Mouse (Mus musculus) bone marrow macrophage, adult 2 months (primary cell): ENCODE results near the gene Gm20388. TPM values are rescaled to one million over a fixed set of nuclear protein-coding genes. Genes with fewer than 3 reads are reported as not detected.

Experiments used
- H3K27ac ChIP-seq: 2 replicates; pipeline ENCODE4 v1.5.1; 2012; ENCODE audit warnings: low read depth, low read length; ENCODE audit not compliant: insufficient read depth
- H3K4me1 ChIP-seq: 2 replicates; pipeline ENCODE4 v1.6.1; 2012; ENCODE audit warnings: low read length; ENCODE audit not compliant: control insufficient read depth, insufficient read depth
- H3K4me3 ChIP-seq: 2 replicates; pipeline ENCODE4 v1.5.1; 2012; ENCODE audit warnings: mild to moderate bottlenecking, low read length, moderate library complexity; ENCODE audit not compliant: insufficient read depth
- CTCF ChIP-seq: IDR thresholded peaks from 2 replicates; pipeline ENCODE4 v1.5.1; 2012; ENCODE audit warnings: low read depth, mild to moderate bottlenecking, low read length, moderate library complexity
- POLR2A ChIP-seq: IDR thresholded peaks from 2 replicates; pipeline ENCODE4 v1.6.1; 2012; ENCODE audit warnings: mild to moderate bottlenecking, low read depth, low read length, borderline replicate concordance
- polyA plus RNA-seq: library from polyadenylated mRNA; stranded (reverse); fragments of >200 nt; gene quantifications from 2 replicates; pipeline ENCODE4 v1.2.4, GENCODE M21; 2012; ENCODE audit not compliant: missing spikeins, insufficient read depth, insufficient read length

Gm20388 gene
- polyA plus RNA-seq, 1 experiment, result 32.7 TPM

DNA sequence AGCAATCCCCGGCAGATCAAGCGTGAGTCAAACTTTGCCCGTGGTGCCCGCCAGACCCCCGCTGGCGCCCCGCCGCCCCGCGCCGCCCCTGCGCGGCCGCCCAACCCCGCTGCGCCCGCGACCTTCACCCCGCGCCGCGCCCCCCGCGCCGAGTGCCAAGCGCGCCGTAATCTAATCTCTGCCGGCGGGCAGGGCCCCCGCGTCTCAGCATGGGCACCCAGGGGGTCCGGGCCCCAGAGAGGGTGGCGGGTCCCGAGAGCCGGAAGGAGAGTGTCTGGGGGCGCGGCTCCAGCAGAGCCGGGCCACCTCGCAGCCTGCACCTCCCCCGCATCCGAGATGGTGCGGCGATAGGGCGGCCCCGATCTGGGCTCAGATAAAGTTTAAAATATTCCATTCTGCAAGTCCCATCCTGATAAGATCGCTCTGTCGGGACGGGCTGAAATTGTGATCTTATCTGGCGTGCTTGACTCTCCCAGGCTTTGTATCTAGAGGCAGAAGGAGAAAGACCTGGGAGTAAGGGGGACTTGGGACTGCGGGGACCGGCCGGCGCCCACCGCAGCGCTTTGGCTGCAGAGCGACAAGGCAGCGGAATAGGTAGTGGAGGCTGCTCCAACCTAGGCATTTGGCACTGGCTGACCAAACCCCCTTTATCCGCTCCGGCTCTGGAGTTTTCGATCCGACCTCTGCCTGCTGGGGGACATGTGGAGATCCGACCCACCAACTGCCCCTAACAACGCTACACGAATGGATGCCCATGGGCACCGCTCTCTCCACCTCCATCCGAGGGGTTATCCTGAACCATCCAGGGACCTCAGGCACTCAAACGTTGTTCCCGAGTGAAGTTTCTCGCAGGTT lies 2372.1 kb downstream of the Gm20388 start:
- peaks cover 13% of the 10 kb centered on the region for H3K4me1 ChIP-seq
- peak overlapping the region; percentile 61 for H3K4me3 ChIP-seq
- TF ChIP-seq CTCF, result no peak
- TF ChIP-seq POLR2A, result no peak
- no peak overlapping the region for H3K27ac ChIP-seq

DNA sequence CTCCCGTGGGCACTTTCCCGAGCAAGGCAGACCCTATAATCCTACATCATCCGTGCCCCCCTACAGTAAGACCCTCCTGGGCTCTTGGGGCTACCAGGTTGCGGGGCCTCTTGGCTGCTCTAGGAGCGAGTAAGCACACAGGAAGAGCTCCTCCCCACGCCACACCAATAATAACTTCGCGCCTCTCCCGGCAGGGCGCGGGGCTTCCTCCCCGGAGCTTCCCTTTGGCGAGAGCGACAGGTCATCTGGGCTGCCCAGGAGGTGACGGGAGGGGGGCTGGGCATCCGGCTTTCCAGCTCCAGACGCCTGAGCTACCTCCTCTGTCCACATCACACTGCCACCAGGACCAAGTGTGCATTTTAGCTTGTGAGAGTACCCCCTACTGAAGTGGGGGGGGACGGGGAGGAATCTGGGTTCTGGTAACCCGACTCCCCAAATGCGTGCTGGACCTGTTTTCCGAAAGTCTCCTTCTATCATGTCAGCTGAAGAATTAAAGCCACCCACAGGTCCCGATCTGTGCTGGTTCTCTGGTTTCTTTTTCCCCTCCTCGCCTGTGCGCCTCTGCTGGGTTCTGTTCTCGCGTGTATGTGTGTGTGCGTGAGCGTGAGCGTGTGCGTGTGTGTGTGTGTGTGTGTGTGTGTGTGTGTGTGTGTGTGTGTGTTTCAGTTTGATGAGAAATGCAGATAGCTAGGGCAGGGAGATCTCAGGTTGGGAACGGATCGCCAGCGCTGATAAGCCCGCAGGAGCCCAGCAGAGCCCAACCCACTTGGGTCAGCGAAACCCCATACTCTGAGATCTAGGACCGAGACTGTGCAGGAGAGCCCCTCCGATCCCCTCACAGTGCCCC lies 2372.9 kb downstream of the Gm20388 start:
- no peak for TF ChIP-seq CTCF
- TF ChIP-seq POLR2A, result no peak
- no peak overlapping the region for H3K27ac ChIP-seq
- peak overlapping the region; percentile 61 for H3K4me3 ChIP-seq
- H3K4me1 ChIP-seq, result peaks cover 12% of the 10 kb centered on the region

DNA sequence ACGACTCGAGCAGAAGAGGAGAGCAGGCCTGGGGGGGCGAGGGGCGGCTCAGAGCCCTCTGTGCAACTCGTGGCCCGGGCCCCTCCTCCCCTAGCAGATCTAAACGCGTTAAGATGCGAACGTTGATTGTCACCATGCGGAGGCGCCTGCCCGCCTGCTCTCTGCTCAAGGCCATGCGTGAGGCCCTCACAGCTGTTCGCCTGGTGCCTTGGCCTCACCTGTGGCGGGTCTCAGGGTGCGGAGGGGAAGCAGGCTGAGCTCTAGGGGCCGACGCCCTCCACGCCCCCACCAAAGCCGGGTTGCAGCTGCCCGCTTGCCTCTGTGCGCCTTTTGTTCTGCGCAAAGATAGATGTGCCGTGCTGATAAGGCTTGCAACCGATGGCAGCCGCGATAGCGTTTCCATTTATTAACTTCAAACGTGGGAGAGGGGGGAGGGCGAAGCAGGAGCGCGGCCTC lies 2373.6 kb downstream of the Gm20388 start:
- Histone ChIP-seq H3K4me1 (peaks cover 12% of the 10 kb centered on the region), H3K4me3 (peak overlapping the region; percentile 61), H3K27ac (no peak overlapping the region)
- TF ChIP-seq CTCF (0 out of 2 replicates have a peak, but pooled peaks have one; percentile 17), POLR2A (no peak)

DNA sequence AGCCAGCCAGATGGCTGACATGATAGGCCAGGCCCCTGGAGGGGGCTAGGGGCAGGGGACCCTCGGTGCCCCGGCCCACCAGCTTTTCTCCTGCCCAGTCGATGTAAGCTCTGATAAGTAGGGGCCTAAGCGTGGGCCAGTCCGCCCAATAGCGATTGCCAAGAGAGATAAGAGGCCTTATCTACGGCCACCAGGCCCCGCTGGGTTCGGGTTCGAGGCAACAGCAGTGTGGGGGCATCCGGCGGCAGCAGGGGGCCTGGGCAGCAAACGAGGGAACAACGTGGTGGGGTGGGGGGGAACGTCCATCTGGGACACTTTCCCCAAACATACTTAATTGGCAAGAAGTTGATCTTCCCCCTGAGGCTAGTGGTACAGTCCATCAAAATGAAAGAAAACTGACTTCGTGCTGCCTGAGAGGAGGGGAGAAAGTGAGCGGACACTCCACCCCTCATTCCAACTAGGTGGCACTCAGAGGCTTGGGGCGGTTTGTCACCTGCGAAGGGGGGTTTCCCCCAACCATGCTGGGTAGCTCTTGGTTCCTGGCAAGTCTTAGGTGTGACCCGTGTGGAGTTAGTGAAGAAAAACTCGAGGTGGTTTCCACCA lies 2374.1 kb downstream of the Gm20388 start:
- peak overlapping the region; percentile 61 for H3K4me3 ChIP-seq
- H3K27ac ChIP-seq, result no peak overlapping the region
- no peak for TF ChIP-seq POLR2A
- no peak for TF ChIP-seq CTCF
- peaks cover 12% of the 10 kb centered on the region for H3K4me1 ChIP-seq

DNA sequence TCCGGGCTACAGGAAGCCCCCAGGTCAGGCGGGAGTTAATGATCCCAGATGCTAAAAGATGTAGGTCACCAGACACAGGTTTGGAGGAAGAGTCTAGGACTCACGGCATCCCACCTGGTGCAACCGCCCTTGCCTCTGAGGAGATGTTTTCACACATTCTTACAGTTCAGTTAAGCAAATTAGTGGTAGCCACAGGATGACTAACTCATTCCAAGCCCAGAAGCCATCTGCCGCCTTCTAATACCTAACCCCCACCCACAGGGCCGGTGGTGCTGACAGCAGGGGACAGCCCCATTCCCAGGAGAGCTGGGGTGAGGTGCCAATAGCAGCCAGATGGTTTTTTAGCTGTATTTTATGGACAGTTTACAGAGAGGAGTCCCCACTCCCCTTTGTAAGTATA lies 2375.1 kb downstream of the Gm20388 start:
- Histone ChIP-seq H3K4me1 (peaks cover 5% of the 10 kb centered on the region), H3K27ac (no peak overlapping the region), H3K4me3 (no peak overlapping the region)
- TF ChIP-seq CTCF, result no peak
- no peak for TF ChIP-seq POLR2A

DNA sequence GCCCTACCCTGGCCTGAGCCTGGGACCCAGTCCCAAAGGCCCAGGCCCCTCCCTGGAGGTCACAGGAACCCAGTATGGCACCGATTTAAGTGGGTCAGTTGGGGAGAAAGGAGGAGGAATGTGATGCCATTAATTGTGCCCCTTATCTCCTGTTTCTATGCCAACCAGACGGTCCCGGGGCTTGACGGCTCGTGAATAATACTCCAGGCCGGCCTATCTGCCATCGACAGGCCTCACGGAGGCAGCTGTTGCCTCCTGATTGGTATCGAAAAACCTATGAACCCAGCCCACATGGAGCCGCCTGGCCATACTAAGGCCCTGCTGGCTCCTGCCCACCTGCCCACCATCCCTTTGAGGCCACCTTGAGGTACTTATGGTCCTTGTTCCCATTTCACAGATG lies 2376.3 kb downstream of the Gm20388 start:
- no peak for TF ChIP-seq CTCF
- no peak for TF ChIP-seq POLR2A
- Histone ChIP-seq H3K27ac (no peak overlapping the region), H3K4me3 (no peak overlapping the region), H3K4me1 (peaks cover 2% of the 10 kb centered on the region; the same call in 1 of the 2 replicates)

DNA sequence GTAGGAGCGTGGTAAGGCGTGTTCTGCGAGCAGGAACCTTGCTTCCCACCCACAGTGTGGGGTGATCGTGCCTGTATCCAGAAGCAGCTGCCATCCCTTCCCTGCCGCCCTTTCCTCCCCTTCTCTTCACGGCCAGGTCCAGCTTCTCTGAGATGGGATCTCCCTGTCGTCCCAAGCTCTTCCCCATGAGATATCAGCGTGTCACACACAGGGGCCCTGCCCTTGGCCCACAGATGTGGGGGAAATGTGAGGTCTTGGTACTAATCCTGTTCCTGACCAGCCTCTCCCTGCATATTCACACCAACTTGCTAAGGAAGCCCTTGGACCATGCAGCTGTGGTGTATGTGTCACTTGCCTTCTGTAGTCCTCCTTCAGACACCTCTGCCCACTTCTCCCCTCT lies 2377.1 kb downstream of the Gm20388 start:
- H3K4me3 ChIP-seq, result no peak overlapping the region
- TF ChIP-seq CTCF (no peak), POLR2A (no peak)
- peaks cover 2% of the 10 kb centered on the region; the same call in 1 of the 2 replicates for H3K4me1 ChIP-seq
- H3K27ac ChIP-seq, result no peak overlapping the region

DNA sequence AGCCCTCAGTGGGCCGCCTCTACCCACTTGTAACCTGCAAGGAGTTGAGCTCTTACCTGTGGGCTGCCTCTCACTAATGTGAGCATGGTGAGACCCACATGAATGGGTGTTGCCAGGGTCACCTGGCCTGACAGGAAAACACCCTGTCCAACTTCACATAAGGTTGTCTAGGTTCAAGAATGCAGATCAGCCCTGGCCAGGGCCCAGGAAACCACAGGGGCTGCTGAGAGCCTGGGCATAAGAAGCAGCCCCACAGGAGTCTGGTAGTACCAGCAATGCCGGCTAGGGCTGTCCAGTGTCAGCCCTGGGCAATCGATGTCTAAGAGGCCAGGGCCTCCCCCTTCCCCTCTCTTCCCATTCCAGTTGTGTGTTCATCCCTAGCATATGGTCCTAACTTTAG lies 2377.7 kb downstream of the Gm20388 start:
- TF ChIP-seq CTCF, result no peak
- TF ChIP-seq POLR2A, result no peak
- no peak overlapping the region for H3K27ac ChIP-seq
- H3K4me1 ChIP-seq, result peaks cover 2% of the 10 kb centered on the region; the same call in 1 of the 2 replicates
- H3K4me3 ChIP-seq, result no peak overlapping the region

DNA sequence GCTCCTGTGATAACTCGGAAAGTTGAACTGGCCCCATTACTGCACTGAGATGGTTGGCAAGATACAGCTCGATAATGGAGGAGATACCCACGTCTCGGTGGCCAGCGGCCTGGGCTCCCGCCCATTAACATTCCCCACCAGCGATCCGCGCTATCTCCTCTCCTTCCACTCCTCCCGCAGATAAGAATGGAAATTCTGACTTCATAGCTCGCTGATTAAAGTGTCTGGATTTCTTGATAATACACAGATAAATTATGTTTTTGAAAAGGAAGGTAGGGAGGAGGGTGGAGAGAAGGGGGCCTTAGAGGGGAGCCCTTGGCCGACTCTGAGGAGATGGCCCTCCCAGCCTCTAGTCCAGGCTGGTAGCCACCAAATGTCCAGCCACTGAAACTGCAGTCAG lies 2380.4 kb downstream of the Gm20388 start:
- H3K27ac ChIP-seq, result no peak overlapping the region
- 0 out of 2 replicates have a peak, but pooled peaks cover 2% of the 10 kb centered on the region for H3K4me1 ChIP-seq
- no peak overlapping the region for H3K4me3 ChIP-seq
- TF ChIP-seq CTCF (no peak), POLR2A (no peak)
